Mouse (Mus musculus) midbrain, embryonic 12.5 days (tissue): ENCODE data around the gene Mid1. TPM values are rescaled to one million over a fixed set of nuclear protein-coding genes. Genes with fewer than 3 reads are reported as not detected.
A peak's percentile ranks its signal among the peaks of the same experiment; 100 is the strongest.

Source experiments
- ATAC-seq: fragments of 200-750 bp; cut with Nextera tagmentation; 2 replicates; pipeline ENCODE4 v1.8.0; 2017; ENCODE audit warnings: low read depth, moderate TSS enrichment, moderate library complexity; ENCODE audit not compliant: low FRiP score
- H3K27ac ChIP-seq: fragments of 300-500 bp; sonication (generic); replicated peaks from 2 replicates; pipeline ENCODE4 v1.5.1; 2016; ENCODE audit warnings: mild to moderate bottlenecking
- H3K27me3 ChIP-seq: fragments of 300-500 bp; sonication (generic); 2 replicates; pipeline ENCODE4 v1.6.1; 2016; ENCODE audit warnings: mild to moderate bottlenecking
- H3K36me3 ChIP-seq: fragments of 300-500 bp; sonication (generic); 2 replicates; pipeline ENCODE4 v1.6.1; 2016
- H3K4me1 ChIP-seq: fragments of 300-500 bp; sonication (generic); 2 replicates; pipeline ENCODE4 v1.6.1; 2016
- H3K4me2 ChIP-seq: fragments of 300-500 bp; sonication (generic); replicated peaks from 2 replicates; pipeline ENCODE4 v1.6.1; 2016; ENCODE audit warnings: mild to moderate bottlenecking, moderate library complexity
- H3K4me3 ChIP-seq: fragments of 300-500 bp; sonication (generic); 2 replicates; pipeline ENCODE4 v1.5.1; 2016; ENCODE audit warnings: mild to moderate bottlenecking
- H3K9ac ChIP-seq: fragments of 300-500 bp; sonication (generic); replicated peaks from 2 replicates; pipeline ENCODE4 v1.6.1; 2016; ENCODE audit warnings: mild to moderate bottlenecking, moderate library complexity
- H3K9me3 ChIP-seq: fragments of 300-500 bp; sonication (generic); 2 replicates; pipeline ENCODE4 v1.6.1; 2016; ENCODE audit warnings: mild to moderate bottlenecking
- WGBS: fragments of 180-500 bp; shearing (Covaris S2); methylation state at CpG from one replicate; pipeline ENCODE4 v1.1.7; 2016; 5-methylcytosine and 5-hydroxymethylcytosine counted together
- polyA plus RNA-seq: library from polyadenylated mRNA; unstranded; fragments of >200 nt; fragmentation: Nextera tagmentation; extraction: Ambion mirVana; gene quantifications from 2 replicates; pipeline ENCODE4 v1.2.1, GENCODE M21; 2016

The Mid1 gene
- 20.2 and 21.5 TPM in 2 replicates for polyA plus RNA-seq

DNA sequence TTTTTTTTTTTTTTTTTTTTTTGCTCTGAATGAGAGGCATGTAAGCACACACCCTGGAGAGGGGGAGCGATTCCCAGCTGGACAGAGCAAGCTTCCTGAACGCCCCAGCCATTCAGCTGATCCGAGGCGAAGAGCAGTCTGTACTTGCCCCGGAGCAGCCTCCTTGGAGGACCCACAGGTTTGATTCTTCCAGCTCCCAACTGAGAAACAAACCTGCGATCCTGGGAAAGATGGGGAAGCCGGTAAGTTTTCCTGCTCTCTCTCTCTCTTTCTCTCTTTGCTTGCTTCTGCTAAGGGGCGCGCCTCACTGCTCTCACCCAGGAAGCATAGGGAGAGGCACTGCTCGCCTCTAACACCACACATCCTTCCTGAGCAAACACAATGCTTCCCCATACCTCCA lies at the start of gene Mid1:
Gene Mid1 (plus strand): TSS at position 69 of the 400 bp plus-strand sequence.
- no peak within 1 kb of the TSS for H3K9ac ChIP-seq
- no peaks in the 10 kb centered on the region for H3K4me1 ChIP-seq
- H3K9me3 ChIP-seq, result no peaks in the 10 kb centered on the region
- no peak within 1 kb of the TSS for H3K27ac ChIP-seq
- 24% methylated on average over 9 of the region's 10 CpGs for WGBS
- peak within 1 kb of the TSS; percentile 26; the same call in 1 of the 2 replicates for H3K4me3 ChIP-seq
- H3K4me2 ChIP-seq, result peak within 1 kb of the TSS; percentile 46
- no peaks in the 10 kb centered on the region for H3K36me3 ChIP-seq
- peaks cover 20% of the 10 kb centered on the region for H3K27me3 ChIP-seq
- ATAC-seq, result peak; percentile 63; the same call in 1 of the 2 replicates

DNA sequence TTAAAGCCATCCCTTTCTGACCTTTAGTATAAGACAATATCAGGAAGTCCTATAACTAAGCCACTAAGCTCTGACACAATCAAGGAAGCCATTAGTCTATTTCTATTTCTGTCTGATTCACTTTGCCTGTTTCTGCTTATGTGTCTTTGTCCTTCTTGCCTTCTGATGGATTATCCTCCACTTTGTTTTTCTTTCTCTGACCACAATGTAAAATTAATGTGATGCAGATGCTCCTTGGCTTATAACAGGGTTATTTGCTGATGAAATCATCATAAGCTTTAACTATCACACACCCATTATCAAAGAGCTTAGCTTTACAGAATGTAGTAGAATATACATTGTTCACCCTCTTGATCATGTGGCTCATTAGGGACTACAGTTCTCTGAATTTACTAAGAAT lies 11.9 kb upstream of the Mid1 start:
- H3K36me3 ChIP-seq, result no peaks in the 10 kb centered on the region
- no peak for ATAC-seq
- no peaks in the 10 kb centered on the region for H3K9me3 ChIP-seq
- H3K4me1 ChIP-seq, result no peaks in the 10 kb centered on the region
- no peak overlapping the region for H3K4me2 ChIP-seq
- H3K9ac ChIP-seq, result no peak overlapping the region
- no peak overlapping the region for H3K4me3 ChIP-seq
- peaks cover 26% of the 10 kb centered on the region; the same call in 1 of the 2 replicates for H3K27me3 ChIP-seq
- H3K27ac ChIP-seq, result no peak overlapping the region

GRCm38 (mm10) chrX:169676313-169676712 lies 8.7 kb upstream of the Mid1 start:
- 78% methylated on average over 4 of the region's 4 CpGs for WGBS
- H3K27ac ChIP-seq, result no peak overlapping the region
- H3K4me2 ChIP-seq, result no peak overlapping the region
- peaks cover 23% of the 10 kb centered on the region; the same call in 1 of the 2 replicates for H3K27me3 ChIP-seq
- ATAC-seq, result no peak
- H3K4me3 ChIP-seq, result no peak overlapping the region
- no peak overlapping the region for H3K9ac ChIP-seq
- no peaks in the 10 kb centered on the region for H3K36me3 ChIP-seq
- no peaks in the 10 kb centered on the region for H3K9me3 ChIP-seq
- H3K4me1 ChIP-seq, result no peaks in the 10 kb centered on the region

DNA sequence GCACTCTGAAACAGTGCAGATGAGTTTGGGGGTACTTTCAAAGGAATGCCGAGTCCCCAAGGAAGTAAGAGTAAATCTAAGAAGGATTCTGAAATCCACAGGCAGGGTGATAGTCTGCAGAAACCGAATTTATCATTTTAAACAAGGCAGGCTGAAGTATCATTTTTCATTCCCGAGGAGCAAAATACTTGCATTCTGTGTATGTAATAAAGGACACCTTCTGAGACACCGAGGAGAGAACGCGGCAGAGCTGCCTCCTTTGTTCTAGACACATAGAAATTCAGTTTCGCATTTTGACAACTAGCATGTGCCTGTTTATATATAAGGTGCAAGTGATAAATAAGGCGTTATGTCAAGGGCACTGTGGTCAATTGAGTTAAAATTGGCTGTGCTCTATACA lies 732 bp downstream of the Mid1 start:
- 47% methylated on average over 8 of the region's 8 CpGs for WGBS
- ATAC-seq, result no peak
- no peak overlapping the region for H3K27ac ChIP-seq
- no peaks in the 10 kb centered on the region for H3K4me1 ChIP-seq
- no peak overlapping the region for H3K4me3 ChIP-seq
- peak overlapping the region; percentile 46; the same call in 1 of the 2 replicates for H3K4me2 ChIP-seq
- H3K9me3 ChIP-seq, result no peaks in the 10 kb centered on the region
- H3K27me3 ChIP-seq, result peaks cover 20% of the 10 kb centered on the region
- no peaks in the 10 kb centered on the region for H3K36me3 ChIP-seq
- no peak overlapping the region for H3K9ac ChIP-seq

GRCm38 (mm10) chrX:169691217-169691616 lies 6.2 kb downstream of the Mid1 start:
- 38% methylated on average over 2 of the region's 2 CpGs for WGBS
- no peak overlapping the region for H3K27ac ChIP-seq
- no peaks in the 10 kb centered on the region for H3K36me3 ChIP-seq
- H3K9ac ChIP-seq, result no peak overlapping the region
- no peaks in the 10 kb centered on the region for H3K9me3 ChIP-seq
- no peaks in the 10 kb centered on the region for H3K4me1 ChIP-seq
- H3K27me3 ChIP-seq, result peaks cover 28% of the 10 kb centered on the region
- no peak overlapping the region for H3K4me2 ChIP-seq
- ATAC-seq, result no peak
- no peak overlapping the region for H3K4me3 ChIP-seq

- no peaks in the 10 kb centered on the region for H3K36me3 ChIP-seq
- ATAC-seq, result no peak
- H3K4me2 ChIP-seq, result no peak overlapping the region
- 82% methylated on average over 2 of the region's 2 CpGs for WGBS
- no peak overlapping the region for H3K4me3 ChIP-seq
- no peaks in the 10 kb centered on the region for H3K9me3 ChIP-seq
- H3K4me1 ChIP-seq, result no peaks in the 10 kb centered on the region
- peaks cover 30% of the 10 kb centered on the region for H3K27me3 ChIP-seq
- no peak overlapping the region for H3K27ac ChIP-seq
- H3K9ac ChIP-seq, result no peak overlapping the region
Observed at GRCm38 (mm10) chrX:169691675-169692074, 6.7 kb downstream of the Mid1 start.

GRCm38 (mm10) chrX:169692225-169692909 lies 7.4 kb downstream of the Mid1 start:
- no peak overlapping the region for H3K9ac ChIP-seq
- no peak overlapping the region for H3K4me3 ChIP-seq
- H3K4me1 ChIP-seq, result no peaks in the 10 kb centered on the region
- peaks cover 32% of the 10 kb centered on the region for H3K27me3 ChIP-seq
- H3K4me2 ChIP-seq, result no peak overlapping the region
- no peak overlapping the region for H3K27ac ChIP-seq
- ATAC-seq, result no peak
- H3K9me3 ChIP-seq, result no peaks in the 10 kb centered on the region
- WGBS, result 71% methylated on average over 6 of the region's 6 CpGs
- H3K36me3 ChIP-seq, result no peaks in the 10 kb centered on the region

GRCm38 (mm10) chrX:169704016-169704602 lies 19.1 kb downstream of the Mid1 start:
- Histone ChIP-seq H3K4me2 (no peak overlapping the region), H3K4me1 (no peaks in the 10 kb centered on the region), H3K9ac (no peak overlapping the region), H3K36me3 (no peaks in the 10 kb centered on the region), H3K27ac (no peak overlapping the region), H3K9me3 (no peaks in the 10 kb centered on the region), H3K4me3 (no peak overlapping the region), H3K27me3 (peaks cover 31% of the 10 kb centered on the region)
- WGBS, result 85% methylated on average over 2 of the region's 2 CpGs
- no peak for ATAC-seq

DNA sequence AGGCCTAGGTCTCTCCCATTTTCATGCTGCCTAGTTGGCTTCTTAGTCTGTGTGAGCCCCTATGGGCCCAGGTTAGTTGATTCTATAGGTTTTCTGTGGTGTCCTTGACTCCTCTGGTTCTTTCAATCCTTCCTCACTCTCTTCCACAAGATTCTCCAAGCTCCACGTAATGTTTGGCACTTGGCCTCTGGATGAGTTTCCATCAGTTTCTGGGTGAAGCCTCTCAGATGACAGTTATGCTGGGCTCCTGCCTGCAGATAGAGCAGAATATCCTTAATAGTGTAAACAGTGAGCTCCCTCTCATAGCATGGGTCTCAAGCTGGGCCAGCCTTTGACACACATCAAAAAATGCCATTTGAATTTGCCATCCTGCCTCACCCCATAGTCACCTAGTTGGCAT lies 38.5 kb downstream of the Mid1 start:
- H3K9me3 ChIP-seq, result no peaks in the 10 kb centered on the region
- 92% methylated on average over 1 of the region's 1 CpGs for WGBS
- H3K27ac ChIP-seq, result no peak overlapping the region
- ATAC-seq, result no peak
- H3K4me2 ChIP-seq, result no peak overlapping the region
- no peak overlapping the region for H3K9ac ChIP-seq
- peaks cover 22% of the 10 kb centered on the region for H3K27me3 ChIP-seq
- H3K4me1 ChIP-seq, result no peaks in the 10 kb centered on the region
- no peak overlapping the region for H3K4me3 ChIP-seq
- H3K36me3 ChIP-seq, result no peaks in the 10 kb centered on the region

- WGBS, result 30% methylated on average over 3 of the region's 3 CpGs
- Histone ChIP-seq H3K9me3 (no peaks in the 10 kb centered on the region), H3K4me3 (no peak overlapping the region), H3K4me1 (no peaks in the 10 kb centered on the region), H3K36me3 (no peaks in the 10 kb centered on the region), H3K4me2 (no peak overlapping the region), H3K27ac (no peak overlapping the region), H3K27me3 (peaks cover 46% of the 10 kb centered on the region), H3K9ac (no peak overlapping the region)
- peak; percentile 65; the same call in 1 of the 2 replicates for ATAC-seq
Observed at GRCm38 (mm10) chrX:169735387-169735969, 50.5 kb downstream of the Mid1 start.

DNA sequence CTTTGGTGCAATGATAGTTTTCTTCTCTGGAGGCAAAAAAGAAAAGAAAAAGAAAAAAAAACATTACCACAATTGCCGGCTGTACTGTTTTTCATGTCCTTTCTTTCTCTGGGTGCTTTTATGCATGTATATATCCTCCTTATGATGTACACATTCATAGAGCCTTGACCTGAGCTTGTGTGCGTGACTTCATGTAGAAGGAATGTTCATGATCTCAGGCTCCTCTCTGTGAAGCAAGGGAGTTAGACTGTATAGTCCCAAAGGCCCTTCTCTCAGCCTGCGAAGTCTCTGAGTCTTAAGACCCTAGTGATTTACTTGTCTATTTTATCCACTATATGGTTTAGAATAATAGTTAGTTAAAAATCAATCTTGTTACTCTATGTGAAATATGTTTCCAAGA lies 73.0 kb downstream of the Mid1 start:
- Histone ChIP-seq H3K36me3 (no peaks in the 10 kb centered on the region), H3K27me3 (peaks cover 21% of the 10 kb centered on the region), H3K9me3 (no peaks in the 10 kb centered on the region), H3K4me3 (no peak overlapping the region), H3K9ac (no peak overlapping the region), H3K27ac (no peak overlapping the region), H3K4me2 (no peak overlapping the region), H3K4me1 (no peaks in the 10 kb centered on the region)
- WGBS, result 92% methylated on average over 3 of the region's 3 CpGs
- no peak for ATAC-seq

- Histone ChIP-seq H3K27me3 (peaks cover 19% of the 10 kb centered on the region; the same call in 1 of the 2 replicates), H3K27ac (no peak within 1 kb of the TSS), H3K36me3 (no peaks in the 10 kb centered on the region), H3K4me3 (no peak within 1 kb of the TSS), H3K9ac (no peak within 1 kb of the TSS), H3K4me1 (no peaks in the 10 kb centered on the region), H3K4me2 (no peak within 1 kb of the TSS), H3K9me3 (no peaks in the 10 kb centered on the region)
- 86% methylated on average over 3 of the region's 3 CpGs for WGBS
- no peak for ATAC-seq
Observed at GRCm38 (mm10) chrX:169779535-169779934, 94.5 kb downstream of the Mid1 start, which contains the start of gene 4933400A11Rik. Gene 4933400A11Rik, minus strand, starts transcription at chrX:169779635.
